Mouse (Mus musculus): ENCODE measurements around the gene Cfap43. TPM values are rescaled to one million over a fixed set of nuclear protein-coding genes. Genes with fewer than 3 reads are reported as not detected.

Cfap43 gene
- polyA plus RNA-seq, 1 experiment from 2014 or later = 0.19 TPM

GRCm38 (mm10) chr19:47882882-47883254 is 36.2 kb downstream of the Cfap43 start:
- H3K4me2 ChIP-seq (replicated peaks) = no peak overlapping the region
- H3K9me3 ChIP-seq = no peaks in the 10 kb centered on the region
- 0 out of 2 replicates have a peak, but pooled peaks have one; percentile 3 for ATAC-seq (ENCODE audit: insufficient number of reproducible peaks, insufficient read depth, low FRiP score, low TSS enrichment)
- H3K4me1 ChIP-seq = peaks cover 5% of the 10 kb centered on the region; the same call in 1 of the 2 replicates
- WGBS = 37% methylated on average over 9 of the region's 9 CpGs
- H3K27ac ChIP-seq = no peak overlapping the region
- H3K4me3 ChIP-seq = no peak overlapping the region
- H3K9ac ChIP-seq = no peak overlapping the region
- no peaks in the 10 kb centered on the region for H3K36me3 ChIP-seq
- no peaks in the 10 kb centered on the region for H3K27me3 ChIP-seq

GRCm38 (mm10) chr19:47882151-47882881 is 36.8 kb downstream of the Cfap43 start:
- H3K4me2 ChIP-seq (replicated peaks) = no peak overlapping the region
- H3K4me1 ChIP-seq = peaks cover 5% of the 10 kb centered on the region; the same call in 1 of the 2 replicates
- WGBS = 29% methylated on average over 11 of the region's 11 CpGs
- H3K27me3 ChIP-seq = no peaks in the 10 kb centered on the region
- no peak overlapping the region for H3K27ac ChIP-seq
- ATAC-seq (ENCODE audit: insufficient number of reproducible peaks, insufficient read depth, low FRiP score, low TSS enrichment) = 0 out of 2 replicates have a peak, but pooled peaks have one; percentile 30
- H3K4me3 ChIP-seq = no peak overlapping the region
- no peaks in the 10 kb centered on the region for H3K9me3 ChIP-seq
- no peaks in the 10 kb centered on the region for H3K36me3 ChIP-seq
- H3K9ac ChIP-seq = no peak overlapping the region

- Histone ChIP-seq H3K27ac (no peak overlapping the region), H3K36me3 (no peaks in the 10 kb centered on the region), H3K9ac (no peak overlapping the region), H3K4me2 (replicated peaks) (no peak overlapping the region), H3K4me1 (peaks cover 5% of the 10 kb centered on the region; the same call in 1 of the 2 replicates), H3K27me3 (no peaks in the 10 kb centered on the region), H3K9me3 (no peaks in the 10 kb centered on the region), H3K4me3 (no peak overlapping the region)
- ATAC-seq (ENCODE audit: insufficient number of reproducible peaks, insufficient read depth, low FRiP score, low TSS enrichment) = no peak
- 84% methylated on average over 7 of the region's 7 CpGs for WGBS
These were observed 37.5 kb downstream of the Cfap43 start for GRCm38 (mm10) chr19:47881538-47881937.

- no peak for ATAC-seq (ENCODE audit: insufficient number of reproducible peaks, insufficient read depth, low FRiP score, low TSS enrichment)
- WGBS = 75% methylated on average over 15 of the region's 15 CpGs
- Histone ChIP-seq H3K27ac (no peak overlapping the region), H3K9me3 (no peaks in the 10 kb centered on the region), H3K36me3 (no peaks in the 10 kb centered on the region), H3K4me1 (no peaks in the 10 kb centered on the region), H3K4me3 (no peak overlapping the region), H3K4me2 (replicated peaks) (no peak overlapping the region), H3K27me3 (no peaks in the 10 kb centered on the region), H3K9ac (no peak overlapping the region)
These were observed 42.8 kb downstream of the Cfap43 start for GRCm38 (mm10) chr19:47876252-47876651.

GRCm38 (mm10) chr19:47871515-47871914 is 47.6 kb downstream of the Cfap43 start:
- H3K4me3 ChIP-seq = no peak overlapping the region
- H3K36me3 ChIP-seq = no peaks in the 10 kb centered on the region
- no peak overlapping the region for H3K4me2 ChIP-seq (replicated peaks)
- WGBS = 26% methylated on average over 10 of the region's 10 CpGs
- H3K9me3 ChIP-seq = no peaks in the 10 kb centered on the region
- no peak overlapping the region for H3K27ac ChIP-seq
- H3K4me1 ChIP-seq = peaks cover 8% of the 10 kb centered on the region; the same call in 1 of the 2 replicates
- no peak overlapping the region for H3K9ac ChIP-seq
- no peaks in the 10 kb centered on the region for H3K27me3 ChIP-seq
- ATAC-seq (ENCODE audit: insufficient number of reproducible peaks, insufficient read depth, low FRiP score, low TSS enrichment) = no peak

GRCm38 (mm10) chr19:47870102-47870666 is 48.9 kb downstream of the Cfap43 start:
- H3K4me1 ChIP-seq = peaks cover 8% of the 10 kb centered on the region; the same call in 1 of the 2 replicates
- ATAC-seq (ENCODE audit: insufficient number of reproducible peaks, insufficient read depth, low FRiP score, low TSS enrichment) = no peak
- WGBS = 74% methylated on average over 7 of the region's 7 CpGs
- H3K27ac ChIP-seq = no peak overlapping the region
- no peaks in the 10 kb centered on the region for H3K27me3 ChIP-seq
- H3K36me3 ChIP-seq = no peaks in the 10 kb centered on the region
- no peak overlapping the region for H3K9ac ChIP-seq
- H3K9me3 ChIP-seq = no peaks in the 10 kb centered on the region
- H3K4me2 ChIP-seq (replicated peaks) = no peak overlapping the region
- H3K4me3 ChIP-seq = no peak overlapping the region

GRCm38 (mm10) chr19:47869516-47869915 is 49.6 kb downstream of the Cfap43 start:
- ATAC-seq (ENCODE audit: insufficient number of reproducible peaks, insufficient read depth, low FRiP score, low TSS enrichment) = no peak
- 53% methylated on average over 3 of the region's 3 CpGs for WGBS
- Histone ChIP-seq H3K36me3 (no peaks in the 10 kb centered on the region), H3K27me3 (no peaks in the 10 kb centered on the region), H3K4me2 (replicated peaks) (no peak overlapping the region), H3K9me3 (no peaks in the 10 kb centered on the region), H3K27ac (no peak overlapping the region), H3K4me3 (no peak overlapping the region), H3K4me1 (peaks cover 13% of the 10 kb centered on the region; the same call in 1 of the 2 replicates), H3K9ac (no peak overlapping the region)

GRCm38 (mm10) chr19:47868951-47869350 is 50.1 kb downstream of the Cfap43 start:
- H3K9ac ChIP-seq = no peak overlapping the region
- peaks cover 14% of the 10 kb centered on the region; the same call in 1 of the 2 replicates for H3K4me1 ChIP-seq
- H3K27ac ChIP-seq = no peak overlapping the region
- H3K9me3 ChIP-seq = no peaks in the 10 kb centered on the region
- H3K4me3 ChIP-seq = no peak overlapping the region
- no peaks in the 10 kb centered on the region for H3K27me3 ChIP-seq
- 33% methylated on average over 4 of the region's 4 CpGs for WGBS
- no peak overlapping the region for H3K4me2 ChIP-seq (replicated peaks)
- ATAC-seq (ENCODE audit: insufficient number of reproducible peaks, insufficient read depth, low FRiP score, low TSS enrichment) = no peak
- 0 out of 2 replicates have a peak, but pooled peaks cover 4% of the 10 kb centered on the region for H3K36me3 ChIP-seq

- H3K9ac ChIP-seq = no peak overlapping the region
- WGBS = 68% methylated on average over 4 of the region's 4 CpGs
- H3K27me3 ChIP-seq = no peaks in the 10 kb centered on the region
- no peak overlapping the region for H3K4me2 ChIP-seq (replicated peaks)
- H3K9me3 ChIP-seq = no peaks in the 10 kb centered on the region
- ATAC-seq (ENCODE audit: insufficient number of reproducible peaks, insufficient read depth, low FRiP score, low TSS enrichment) = no peak
- no peak overlapping the region for H3K4me3 ChIP-seq
- peaks cover 9% of the 10 kb centered on the region; the same call in 1 of the 2 replicates for H3K36me3 ChIP-seq
- H3K27ac ChIP-seq = no peak overlapping the region
- H3K4me1 ChIP-seq = peaks cover 14% of the 10 kb centered on the region; the same call in 1 of the 2 replicates
These were observed 51.4 kb downstream of the Cfap43 start for GRCm38 (mm10) chr19:47867628-47868175.

- H3K36me3 ChIP-seq = peaks cover 16% of the 10 kb centered on the region; the same call in 1 of the 2 replicates
- no peaks in the 10 kb centered on the region for H3K9me3 ChIP-seq
- ATAC-seq (ENCODE audit: insufficient number of reproducible peaks, insufficient read depth, low FRiP score, low TSS enrichment) = peak; percentile 100
- peak within 1 kb of the TSS; percentile 88; the same call in 1 of the 2 replicates for H3K27ac ChIP-seq
- under 1% methylated on average over 49 of the region's 49 CpGs for WGBS
- peaks cover 14% of the 10 kb centered on the region; the same call in 1 of the 2 replicates for H3K4me1 ChIP-seq
- peak within 1 kb of the TSS; percentile 73 for H3K9ac ChIP-seq
- no peaks in the 10 kb centered on the region for H3K27me3 ChIP-seq
- peak within 1 kb of the TSS; percentile 64 for H3K4me2 ChIP-seq (replicated peaks)
- H3K4me3 ChIP-seq = peak within 1 kb of the TSS; percentile 59
These were observed 53.6 kb downstream of the Cfap43 start, which contains the start of gene Gsto2 for GRCm38 (mm10) chr19:47865353-47865947. Gene Gsto2, plus strand, starts transcription at chr19:47865534.

- 85% methylated on average over 7 of the region's 7 CpGs for whole genome bisulfite sequencing
- Histone ChIP-seq H3K27me3 (no peaks in the 10 kb centered on the region), H3K4me3 (peak overlapping the region; percentile 59), H3K4me2 (replicated peaks) (peak overlapping the region; percentile 64), H3K36me3 (peaks cover 22% of the 10 kb centered on the region), H3K9ac (peak overlapping the region; percentile 73; the same call in 1 of the 2 replicates), H3K4me1 (peaks cover 14% of the 10 kb centered on the region; the same call in 1 of the 2 replicates), H3K9me3 (no peaks in the 10 kb centered on the region), H3K27ac (no peak overlapping the region)
- ATAC-seq (ENCODE audit: insufficient number of reproducible peaks, insufficient read depth, low FRiP score, low TSS enrichment) = no peak
These were observed 54.4 kb downstream of the Cfap43 start for GRCm38 (mm10) chr19:47864721-47865120.

Data from embryonic facial prominence, embryonic 12.5 days (tissue).